Mouse (Mus musculus) liver, embryonic 12.5 days (tissue): ENCODE data around the gene Fbxw9. TPM values are rescaled to one million over a fixed set of nuclear protein-coding genes. Genes with fewer than 3 reads are reported as not detected.
A peak's percentile ranks its signal among the peaks of the same experiment; 100 is the strongest.
"Not testable (repeated sequence)": the region's sequence is repeated elsewhere in the genome, so short reads cannot be mapped to it uniquely, and the experiment has no call there.

ENCODE experiments used
- ATAC-seq: fragments of 200-750 bp; cut with Nextera tagmentation; 2 replicates; pipeline ENCODE4 v1.8.0; 2017; ENCODE audit warnings: moderate number of reproducible peaks, mild to moderate bottlenecking, moderate library complexity
- H3K27ac ChIP-seq: fragments of 300-500 bp; sonication (generic); 2 replicates; pipeline ENCODE4 v1.5.1; 2016; ENCODE audit warnings: mild to moderate bottlenecking
- H3K27me3 ChIP-seq: fragments of 300-500 bp; sonication (generic); replicated peaks from 2 replicates; pipeline ENCODE4 v1.6.1; 2016; ENCODE audit warnings: mild to moderate bottlenecking, moderate library complexity
- H3K36me3 ChIP-seq: fragments of 300-500 bp; sonication (generic); 2 replicates; pipeline ENCODE4 v1.6.1; 2016; ENCODE audit warnings: mild to moderate bottlenecking, moderate library complexity
- H3K4me1 ChIP-seq: fragments of 300-500 bp; sonication (generic); 2 replicates; pipeline ENCODE4 v1.6.1; 2016
- H3K4me2 ChIP-seq: fragments of 300-500 bp; sonication (generic); 2 replicates; pipeline ENCODE4 v1.6.1; 2016; ENCODE audit warnings: mild to moderate bottlenecking, moderate library complexity
- H3K4me3 ChIP-seq: fragments of 300-500 bp; sonication (generic); 2 replicates; pipeline ENCODE4 v1.5.1; 2016; ENCODE audit warnings: mild to moderate bottlenecking, moderate library complexity
- H3K9ac ChIP-seq: fragments of 300-500 bp; sonication (generic); 2 replicates; pipeline ENCODE4 v1.6.1; 2016; ENCODE audit warnings: mild to moderate bottlenecking, moderate library complexity
- H3K9me3 ChIP-seq: fragments of 300-500 bp; sonication (generic); replicated peaks from 2 replicates; pipeline ENCODE4 v1.6.1; 2016; ENCODE audit warnings: mild to moderate bottlenecking, moderate library complexity
- WGBS: fragments of 180-500 bp; shearing (Covaris S2); methylation state at CpG from one replicate; pipeline ENCODE4 v1.1.7; 2016; ENCODE audit not compliant: insufficient replicate concordance; 5-methylcytosine and 5-hydroxymethylcytosine counted together
- polyA plus RNA-seq: library from polyadenylated mRNA; unstranded; fragments of >200 nt; fragmentation: Nextera tagmentation; extraction: Ambion mirVana; gene quantifications from 2 replicates; pipeline ENCODE4 v1.2.1, GENCODE M21; 2016

The Fbxw9 gene
- polyA plus RNA-seq, 1 experiment from 2014 or later: 9.5 TPM

GRCm38 (mm10) chr8:85074617-85075016, 14.8 kb downstream of the Fbxw9 start:
- no peak overlapping the region for H3K9ac ChIP-seq
- peak overlapping the region; percentile 81 for H3K27ac ChIP-seq
- H3K4me3 ChIP-seq: no peak overlapping the region
- H3K27me3 ChIP-seq: no peaks in the 10 kb centered on the region
- H3K4me1 ChIP-seq: peaks cover 80% of the 10 kb centered on the region
- WGBS: 86% methylated on average over 10 of the region's 10 CpGs
- no peak for ATAC-seq
- H3K4me2 ChIP-seq: peak overlapping the region; percentile 55; the same call in 1 of the 2 replicates
- H3K9me3 ChIP-seq: no peaks in the 10 kb centered on the region
- H3K36me3 ChIP-seq: peaks cover 63% of the 10 kb centered on the region

GRCm38 (mm10) chr8:85076001-85076400, 16.1 kb downstream of the Fbxw9 start:
- H3K9ac ChIP-seq: peak overlapping the region; percentile 42
- no peaks in the 10 kb centered on the region for H3K9me3 ChIP-seq
- peaks cover 76% of the 10 kb centered on the region for H3K4me1 ChIP-seq
- peak overlapping the region; percentile 55 for H3K4me2 ChIP-seq
- WGBS: 50% methylated on average over 9 of the region's 9 CpGs
- no peaks in the 10 kb centered on the region for H3K27me3 ChIP-seq
- H3K4me3 ChIP-seq: peak overlapping the region; percentile 12; the same call in 1 of the 2 replicates
- peaks cover 63% of the 10 kb centered on the region for H3K36me3 ChIP-seq
- peak overlapping the region; percentile 81 for H3K27ac ChIP-seq
- peak; percentile 67 for ATAC-seq

GRCm38 (mm10) chr8:85076993-85077392, 17.1 kb downstream of the Fbxw9 start:
- Histone ChIP-seq H3K4me2 (no peak overlapping the region), H3K9ac (peak overlapping the region; percentile 42; the same call in 1 of the 2 replicates), H3K9me3 (no peaks in the 10 kb centered on the region), H3K4me1 (peaks cover 82% of the 10 kb centered on the region), H3K27ac (peak overlapping the region; percentile 81), H3K36me3 (peaks cover 63% of the 10 kb centered on the region), H3K27me3 (no peaks in the 10 kb centered on the region), H3K4me3 (no peak overlapping the region)
- 0% methylated on average over 2 of the region's 2 CpGs for WGBS
- ATAC-seq: peak; percentile 38; the same call in 1 of the 2 replicates

- 0% methylated on average over 25 of the region's 25 CpGs for WGBS
Observed at GRCm38 (mm10) chr8:85080214-85080531, 20.3 kb downstream of the Fbxw9 start.

GRCm38 (mm10) chr8:85080532-85081215, 20.8 kb downstream of the Fbxw9 start, which contains the start of gene Wdr83os:
Gene Wdr83os (plus strand): TSS chr8:85080740.
- H3K4me1 ChIP-seq: peaks cover 82% of the 10 kb centered on the region
- H3K27me3 ChIP-seq: no peaks in the 10 kb centered on the region
- H3K9ac ChIP-seq: peak within 1 kb of the TSS; percentile 94
- WGBS: under 1% methylated on average over 30 of the region's 30 CpGs
- peaks cover 46% of the 10 kb centered on the region for H3K36me3 ChIP-seq
- H3K9me3 ChIP-seq: no peaks in the 10 kb centered on the region
- H3K4me3 ChIP-seq: peak within 1 kb of the TSS; percentile 95
- peak within 1 kb of the TSS; percentile 89 for H3K4me2 ChIP-seq
- H3K27ac ChIP-seq: peak within 1 kb of the TSS; percentile 82
- peak; percentile 14; the same call in 1 of the 2 replicates for ATAC-seq

More at GRCm38 (mm10) chr8:85080214-85080531, 20.3 kb downstream of the Fbxw9 start:
- Histone ChIP-seq H3K36me3 (peaks cover 46% of the 10 kb centered on the region), H3K4me1 (peaks cover 82% of the 10 kb centered on the region), H3K9ac (peak overlapping the region; percentile 94), H3K27ac (peak overlapping the region; percentile 82), H3K9me3 (no peaks in the 10 kb centered on the region), H3K4me2 (peak overlapping the region; percentile 89), H3K4me3 (peak overlapping the region; percentile 95), H3K27me3 (no peaks in the 10 kb centered on the region)
- ATAC-seq: no peak

- Histone ChIP-seq H3K4me1 (peaks cover 77% of the 10 kb centered on the region), H3K4me2 (peak within 1 kb of the TSS; percentile 89), H3K9me3 (no peaks in the 10 kb centered on the region), H3K36me3 (peaks cover 46% of the 10 kb centered on the region), H3K27me3 (no peaks in the 10 kb centered on the region), H3K4me3 (peak within 1 kb of the TSS; percentile 95), H3K27ac (peak within 1 kb of the TSS; percentile 82), H3K9ac (peak within 1 kb of the TSS; percentile 94)
- WGBS: 0% methylated on average over 9 of the region's 9 CpGs
- peak; percentile 78 for ATAC-seq
Observed at GRCm38 (mm10) chr8:85081216-85081555, 21.3 kb downstream of the Fbxw9 start, which contains the start of gene Wdr83. Gene Wdr83 (minus strand): TSS chr8:85081306.

- Histone ChIP-seq H3K4me2 (peak overlapping the region; percentile 89), H3K36me3 (peaks cover 48% of the 10 kb centered on the region), H3K27ac (peak overlapping the region; percentile 82), H3K4me1 (peaks cover 68% of the 10 kb centered on the region), H3K4me3 (peak overlapping the region; percentile 95; the same call in 1 of the 2 replicates), H3K9ac (peak overlapping the region; percentile 94)
- WGBS: 34% methylated on average over 4 of the region's 4 CpGs
- ATAC-seq, H3K9me3 ChIP-seq, H3K27me3 ChIP-seq: not testable (repeated sequence)
Observed at GRCm38 (mm10) chr8:85082169-85082568, 22.3 kb downstream of the Fbxw9 start.

GRCm38 (mm10) chr8:85083108-85083813, 23.4 kb downstream of the Fbxw9 start, which contains the start of gene Man2b1:
Gene Man2b1 (plus strand): TSS chr8:85083270.
- Histone ChIP-seq H3K9ac (peak within 1 kb of the TSS; percentile 94), H3K27ac (peak within 1 kb of the TSS; percentile 82), H3K36me3 (peaks cover 49% of the 10 kb centered on the region), H3K4me1 (peaks cover 63% of the 10 kb centered on the region), H3K4me2 (peak within 1 kb of the TSS; percentile 89), H3K27me3 (no peaks in the 10 kb centered on the region), H3K9me3 (no peaks in the 10 kb centered on the region), H3K4me3 (peak within 1 kb of the TSS; percentile 95)
- ATAC-seq: peak; percentile 86
- under 1% methylated on average over 30 of the region's 30 CpGs for WGBS

GRCm38 (mm10) chr8:85084633-85085032, 24.8 kb downstream of the Fbxw9 start:
- no peak for ATAC-seq
- WGBS: 45% methylated on average over 8 of the region's 8 CpGs

GRCm38 (mm10) chr8:85086238-85086637, 26.4 kb downstream of the Fbxw9 start:
- H3K4me3 ChIP-seq: no peak overlapping the region
- no peak overlapping the region for H3K9ac ChIP-seq
- H3K36me3 ChIP-seq: peaks cover 57% of the 10 kb centered on the region
- H3K9me3 ChIP-seq: no peaks in the 10 kb centered on the region
- 67% methylated on average over 3 of the region's 3 CpGs for WGBS
- H3K4me1 ChIP-seq: peaks cover 48% of the 10 kb centered on the region
- no peak overlapping the region for H3K4me2 ChIP-seq
- ATAC-seq: no peak
- no peak overlapping the region for H3K27ac ChIP-seq
- no peaks in the 10 kb centered on the region for H3K27me3 ChIP-seq

More at GRCm38 (mm10) chr8:85084633-85085032, 24.8 kb downstream of the Fbxw9 start:
- H3K36me3 ChIP-seq: peaks cover 51% of the 10 kb centered on the region
- H3K27me3 ChIP-seq: no peaks in the 10 kb centered on the region
- H3K9ac ChIP-seq: no peak overlapping the region
- no peaks in the 10 kb centered on the region for H3K9me3 ChIP-seq
- H3K4me3 ChIP-seq: peak overlapping the region; percentile 72; the same call in 1 of the 2 replicates
- H3K27ac ChIP-seq: no peak overlapping the region
- peaks cover 49% of the 10 kb centered on the region for H3K4me1 ChIP-seq
- peak overlapping the region; percentile 89 for H3K4me2 ChIP-seq

GRCm38 (mm10) chr8:85088771-85089170, 28.9 kb downstream of the Fbxw9 start:
- no peak overlapping the region for H3K4me2 ChIP-seq
- no peaks in the 10 kb centered on the region for H3K9me3 ChIP-seq
- no peak overlapping the region for H3K4me3 ChIP-seq
- H3K36me3 ChIP-seq: peaks cover 82% of the 10 kb centered on the region
- no peak for ATAC-seq
- WGBS: 53% methylated on average over 2 of the region's 2 CpGs
- no peak overlapping the region for H3K9ac ChIP-seq
- H3K27me3 ChIP-seq: no peaks in the 10 kb centered on the region
- no peak overlapping the region for H3K27ac ChIP-seq
- H3K4me1 ChIP-seq: peaks cover 28% of the 10 kb centered on the region

- no peak for ATAC-seq
- 82% methylated on average over 11 of the region's 11 CpGs for whole genome bisulfite sequencing
Observed at GRCm38 (mm10) chr8:85090856-85091255, 31.0 kb downstream of the Fbxw9 start.

More at GRCm38 (mm10) chr8:85090856-85091255, 31.0 kb downstream of the Fbxw9 start:
- Histone ChIP-seq H3K9ac (no peak overlapping the region), H3K4me2 (no peak overlapping the region), H3K4me1 (peaks cover 10% of the 10 kb centered on the region; the same call in 1 of the 2 replicates), H3K27me3 (no peaks in the 10 kb centered on the region), H3K36me3 (peaks cover 88% of the 10 kb centered on the region), H3K9me3 (no peaks in the 10 kb centered on the region), H3K4me3 (no peak overlapping the region), H3K27ac (no peak overlapping the region)
